Mouse (Mus musculus): ENCODE measurements at regions not wholly inside any gene's neighbourhood (a gene's known extent, or its start where the extent isn't known, plus 50 kb on each side); places are given as distances from the start of the nearest gene placed in this dataset.

DNA sequence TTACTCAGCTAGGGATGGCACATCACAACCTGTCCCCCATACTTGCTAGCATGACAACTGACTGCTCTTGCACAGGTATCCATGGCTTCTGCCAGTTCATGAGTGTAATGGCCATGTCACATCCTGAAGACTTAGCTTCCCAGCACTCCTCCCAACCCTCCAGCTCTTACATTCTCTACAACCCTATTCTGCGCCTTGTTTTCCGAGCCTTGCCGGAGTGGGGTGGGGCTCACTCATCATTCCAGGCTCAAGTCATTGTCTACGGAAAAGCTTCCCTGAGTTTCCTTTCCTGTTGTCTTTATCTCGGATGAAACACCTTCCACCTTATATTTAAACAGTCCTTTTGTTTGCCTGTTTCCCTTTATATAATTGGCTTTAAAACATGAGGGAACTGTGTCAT, 69.6 kb downstream of the Prdm13 start:
- DNase-seq (ENCODE audit: extremely low spot score in 1 of 2, low spot score in 2 of 2), result no peak
- no peak overlapping the region for H3K27ac ChIP-seq
- TF ChIP-seq CTCF (IDR thresholded peaks at IDR 0.05), result no peak
- intact Hi-C loops (cut with DNase I), result no loop called here
- H3K4me3 ChIP-seq, result no peak overlapping the region

DNA sequence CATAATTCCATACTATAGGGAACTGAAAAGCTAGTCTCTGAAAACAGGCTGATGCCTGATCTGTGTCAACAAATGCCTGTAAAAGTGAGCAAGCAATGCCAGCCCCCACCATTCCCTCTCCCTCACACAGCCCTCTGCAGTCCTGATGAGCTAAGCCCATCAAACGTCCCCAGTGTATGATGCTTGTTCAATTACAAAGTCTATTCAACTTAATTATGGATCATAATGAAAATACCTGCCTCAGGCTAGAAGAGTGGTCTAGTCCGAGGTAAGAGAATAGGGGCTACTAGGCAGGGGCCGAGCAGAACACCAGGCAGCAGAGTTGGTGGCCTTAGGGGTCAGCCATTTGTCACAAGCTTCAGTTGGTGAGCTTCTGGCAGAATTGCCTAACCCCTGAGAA, 71.3 kb downstream of the Prdm13 start:
- H3K4me3 ChIP-seq, result no peak overlapping the region
- DNase-seq (ENCODE audit: extremely low spot score in 1 of 2, low spot score in 2 of 2), result no peak
- intact Hi-C loops (cut with DNase I), result no loop called here
- TF ChIP-seq CTCF (IDR thresholded peaks at IDR 0.05), result no peak
- H3K27ac ChIP-seq, result no peak overlapping the region

DNA sequence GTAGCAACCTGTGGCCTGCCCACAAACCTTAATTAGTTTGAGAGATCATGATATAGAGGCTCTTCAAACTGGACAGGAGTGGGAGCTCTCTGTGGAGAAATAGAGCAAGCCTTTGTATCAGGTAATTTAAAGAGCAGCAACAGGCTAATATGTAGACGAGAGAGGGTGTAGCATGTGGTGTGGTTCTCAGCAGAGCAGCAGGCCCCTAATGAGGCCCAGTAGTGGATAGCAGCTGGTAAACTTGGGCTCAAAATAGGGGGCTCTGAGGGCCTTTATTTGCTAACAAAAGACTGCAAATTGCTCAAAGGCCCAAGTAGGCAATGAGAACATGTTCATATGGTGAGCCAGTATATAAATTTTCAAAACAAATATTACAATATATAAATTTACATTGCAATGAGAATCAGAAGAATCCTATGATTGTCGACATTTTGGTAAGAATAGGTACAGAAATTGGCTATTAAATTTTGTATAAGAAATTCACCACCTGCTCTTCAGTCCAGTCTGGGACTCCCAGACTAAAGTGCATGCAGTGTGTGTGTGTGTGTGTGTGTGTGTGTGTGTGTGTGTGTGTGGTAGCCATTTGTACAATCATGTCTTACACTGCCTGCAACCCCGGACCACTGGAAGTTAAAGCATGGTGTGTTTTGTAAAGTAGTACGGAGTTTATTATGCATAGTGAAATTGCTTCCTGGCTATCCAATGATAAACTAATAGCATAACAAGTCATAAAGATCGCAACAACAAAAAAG, 74.1 kb downstream of the Prdm13 start:
- H3K4me3 ChIP-seq, result no peak overlapping the region
- H3K27ac ChIP-seq, result no peak overlapping the region
- no peak for TF ChIP-seq CTCF (IDR thresholded peaks at IDR 0.05)
- DNase-seq (ENCODE audit: extremely low spot score in 1 of 2, low spot score in 2 of 2), result no peak
- intact Hi-C loops (cut with DNase I), result no loop called here

DNA sequence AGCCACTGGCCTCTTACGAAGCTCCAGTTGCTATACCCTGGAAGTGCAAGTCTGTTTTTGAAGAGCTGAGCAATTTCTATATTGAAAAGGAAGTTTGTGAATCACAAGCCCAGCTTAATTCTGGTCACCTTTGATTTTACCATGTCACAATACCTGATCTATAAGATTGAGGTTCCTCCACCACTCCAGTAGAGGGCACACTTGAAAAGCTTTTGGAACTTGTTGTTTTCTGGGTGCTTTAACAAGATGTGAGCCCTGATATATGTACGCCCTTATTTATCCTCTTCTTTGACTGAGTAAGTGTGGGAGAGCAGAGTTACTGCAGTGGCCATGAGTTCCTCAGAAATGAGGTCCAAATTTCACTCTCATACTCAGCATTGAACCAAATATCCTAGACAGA, 87.7 kb downstream of the Prdm13 start:
- H3K4me3 ChIP-seq, result no peak overlapping the region
- H3K27ac ChIP-seq, result no peak overlapping the region
- intact Hi-C loops (cut with DNase I), result no loop called here
- peak; percentile 32 for TF ChIP-seq CTCF (IDR thresholded peaks at IDR 0.05)
- no peak for DNase-seq (ENCODE audit: extremely low spot score in 1 of 2, low spot score in 2 of 2)

DNA sequence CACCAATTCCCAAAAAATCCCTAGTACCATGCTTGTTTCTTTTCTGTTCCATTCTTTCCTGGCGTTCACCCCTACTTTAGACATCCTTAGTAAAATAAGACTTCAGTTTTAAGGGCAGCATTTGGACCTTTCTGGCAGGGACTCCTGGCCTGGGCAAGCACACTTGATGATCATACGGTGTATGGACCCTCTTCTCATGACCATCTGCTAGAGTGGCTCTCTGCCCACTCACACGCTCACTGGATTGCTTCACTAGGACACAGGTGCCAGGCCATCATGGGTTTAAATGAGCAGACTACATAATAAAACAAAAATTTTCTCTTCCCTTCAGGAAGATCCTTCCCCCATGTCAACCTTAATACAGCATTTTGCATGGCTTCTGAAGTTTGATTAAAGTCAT, 138.0 kb downstream of the Prdm13 start:
- Histone ChIP-seq H3K4me3 (no peak overlapping the region), H3K27ac (no peak overlapping the region)
- intact Hi-C loops (cut with DNase I), result no loop called here
- DNase-seq (ENCODE audit: extremely low spot score in 1 of 2, low spot score in 2 of 2), result no peak
- TF ChIP-seq CTCF (IDR thresholded peaks at IDR 0.05), result no peak

DNA sequence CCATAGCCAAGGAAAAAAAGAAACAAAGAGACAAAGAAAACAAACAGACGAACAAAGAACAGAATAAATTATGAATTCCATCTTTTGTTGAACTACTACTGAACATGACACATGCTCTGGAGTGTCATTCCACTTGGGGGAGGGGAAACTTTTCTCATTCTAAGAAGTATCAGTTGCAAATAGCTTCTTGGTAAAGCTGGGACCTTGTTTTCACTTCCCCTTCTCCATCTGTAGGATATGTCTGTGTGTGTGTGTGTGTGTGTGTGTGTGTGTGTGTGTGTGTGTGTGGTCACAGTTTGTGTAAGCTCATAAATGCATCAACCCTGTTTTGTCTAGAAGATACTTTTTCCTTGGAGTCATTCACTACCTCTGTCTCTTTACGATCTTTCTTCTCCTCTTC, 146.2 kb downstream of the Prdm13 start:
- no peak overlapping the region for H3K4me3 ChIP-seq
- DNase-seq (ENCODE audit: extremely low spot score in 1 of 2, low spot score in 2 of 2), result no peak
- no peak overlapping the region for H3K27ac ChIP-seq
- intact Hi-C loops (cut with DNase I), result no loop called here
- TF ChIP-seq CTCF (IDR thresholded peaks at IDR 0.05), result no peak

DNA sequence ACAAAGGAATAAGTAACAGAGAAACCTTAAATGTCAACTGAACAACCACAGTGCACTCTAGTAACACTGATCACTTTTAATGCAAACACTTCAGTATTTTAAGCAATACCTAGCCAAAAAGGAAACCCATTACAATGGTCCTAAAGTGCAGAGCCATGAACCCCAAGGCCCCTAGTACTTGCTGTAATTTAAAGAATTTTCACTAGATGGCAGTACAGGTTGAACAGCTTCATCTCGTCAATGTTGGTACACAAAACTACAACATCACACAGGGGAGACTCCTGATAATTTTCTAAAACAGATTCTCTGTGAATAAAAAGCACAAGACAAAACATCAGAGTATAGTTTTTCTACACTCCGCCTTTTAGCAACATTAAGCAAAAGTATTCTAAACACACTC, 149.8 kb downstream of the Prdm13 start:
- peak; percentile 66 for TF ChIP-seq CTCF (IDR thresholded peaks at IDR 0.05)
- intact Hi-C loops (cut with DNase I), result loop anchor here (1.0 to 2.0 kb wide), 2 partner anchors 160 to 277 kb away; no protein-coding TSS in a partner anchor
- no peak overlapping the region for H3K4me3 ChIP-seq
- H3K27ac ChIP-seq, result no peak overlapping the region
- DNase-seq (ENCODE audit: extremely low spot score in 1 of 2, low spot score in 2 of 2), result no peak

DNA sequence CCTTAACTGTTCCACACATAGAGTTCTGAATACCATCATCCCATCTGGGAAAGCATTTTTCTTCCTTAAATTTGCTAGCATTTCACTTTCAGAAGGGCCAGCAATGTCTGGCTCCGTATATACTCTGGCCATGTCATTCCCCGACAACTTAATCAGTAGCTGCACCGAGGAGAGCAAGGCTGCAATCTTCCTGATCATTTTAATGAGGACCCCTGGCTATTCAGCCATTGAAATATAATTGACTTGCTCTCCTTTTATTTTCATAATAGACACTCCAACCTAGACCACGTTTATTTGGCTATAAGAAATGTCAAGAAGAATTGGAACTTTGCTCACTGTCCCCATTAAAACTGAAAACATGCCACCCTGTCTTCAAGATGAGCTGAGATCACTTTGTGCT, 153.6 kb downstream of the Prdm13 start:
- Histone ChIP-seq H3K27ac (no peak overlapping the region), H3K4me3 (no peak overlapping the region)
- TF ChIP-seq CTCF (IDR thresholded peaks at IDR 0.05), result no peak
- intact Hi-C loops (cut with DNase I), result no loop called here
- no peak for DNase-seq (ENCODE audit: extremely low spot score in 1 of 2, low spot score in 2 of 2)

All from left cerebral cortex, adult 2 months (tissue).